Mouse (Mus musculus) heart, embryonic 11.5 days (tissue): ENCODE results near the gene Zranb3. TPM values are rescaled to one million over a fixed set of nuclear protein-coding genes. Genes with fewer than 3 reads are reported as not detected.

Experiments used
- ATAC-seq: fragments of 200-750 bp; cut with Nextera tagmentation; replicated peaks from 2 replicates; pipeline ENCODE4 v1.8.0; 2017; ENCODE audit warnings: moderate library complexity; ENCODE audit not compliant: insufficient number of reproducible peaks, low FRiP score, low TSS enrichment
- H3K27ac ChIP-seq: fragments of 300-500 bp; sonication (generic); 2 replicates; pipeline ENCODE4 v1.5.1; 2014; ENCODE audit warnings: mild to moderate bottlenecking, low read depth, low read length
- H3K27me3 ChIP-seq: fragments of 300-500 bp; sonication (generic); 2 replicates; pipeline ENCODE4 v1.6.1; 2014; ENCODE audit warnings: mild to moderate bottlenecking, low read length, mixed read lengths; ENCODE audit not compliant: control insufficient read depth, insufficient read depth
- H3K36me3 ChIP-seq: fragments of 300-500 bp; sonication (generic); 2 replicates; pipeline ENCODE4 v1.6.1; 2014; ENCODE audit warnings: mild to moderate bottlenecking, low read length, moderate library complexity, mixed read lengths; ENCODE audit not compliant: control insufficient read depth, insufficient read depth
- H3K4me1 ChIP-seq: fragments of 300-500 bp; sonication (generic); 2 replicates; pipeline ENCODE4 v1.6.1; 2014; ENCODE audit warnings: low read length; ENCODE audit not compliant: control insufficient read depth, insufficient read depth
- H3K4me2 ChIP-seq: fragments of 300-500 bp; sonication (generic); 2 replicates; pipeline ENCODE4 v1.6.1; 2014; ENCODE audit warnings: mild to moderate bottlenecking, moderate library complexity
- H3K4me3 ChIP-seq: fragments of 300-500 bp; sonication (generic); 2 replicates; pipeline ENCODE4 v1.5.1; 2014; ENCODE audit warnings: low read depth, low read length
- H3K9ac ChIP-seq: fragments of 300-500 bp; sonication (generic); 2 replicates; pipeline ENCODE4 v1.6.1; 2014; ENCODE audit warnings: mild to moderate bottlenecking, low read depth, low read length, moderate library complexity
- H3K9me3 ChIP-seq: fragments of 300-500 bp; sonication (generic); replicated peaks from 2 replicates; pipeline ENCODE4 v1.6.1; 2016; ENCODE audit warnings: low read length; ENCODE audit not compliant: control insufficient read depth
- WGBS: fragments of 180-500 bp; shearing (Covaris S2); extraction: QIAGEN DNeasy Blood & Tissue Kit; methylation state at CpG from one replicate; pipeline ENCODE4 v1.1.7; 2014; ENCODE audit not compliant: insufficient replicate concordance; 5-methylcytosine and 5-hydroxymethylcytosine counted together
- polyA plus RNA-seq: library from polyadenylated mRNA; unstranded; fragments of >200 nt; fragmentation: Nextera tagmentation; extraction: Ambion mirVana; gene quantifications from 2 replicates; pipeline ENCODE4 v1.2.1, GENCODE M21; 2014

The Zranb3 gene
- polyA plus RNA-seq, 1 experiment from 2014 or later, result 8.2 TPM

DNA sequence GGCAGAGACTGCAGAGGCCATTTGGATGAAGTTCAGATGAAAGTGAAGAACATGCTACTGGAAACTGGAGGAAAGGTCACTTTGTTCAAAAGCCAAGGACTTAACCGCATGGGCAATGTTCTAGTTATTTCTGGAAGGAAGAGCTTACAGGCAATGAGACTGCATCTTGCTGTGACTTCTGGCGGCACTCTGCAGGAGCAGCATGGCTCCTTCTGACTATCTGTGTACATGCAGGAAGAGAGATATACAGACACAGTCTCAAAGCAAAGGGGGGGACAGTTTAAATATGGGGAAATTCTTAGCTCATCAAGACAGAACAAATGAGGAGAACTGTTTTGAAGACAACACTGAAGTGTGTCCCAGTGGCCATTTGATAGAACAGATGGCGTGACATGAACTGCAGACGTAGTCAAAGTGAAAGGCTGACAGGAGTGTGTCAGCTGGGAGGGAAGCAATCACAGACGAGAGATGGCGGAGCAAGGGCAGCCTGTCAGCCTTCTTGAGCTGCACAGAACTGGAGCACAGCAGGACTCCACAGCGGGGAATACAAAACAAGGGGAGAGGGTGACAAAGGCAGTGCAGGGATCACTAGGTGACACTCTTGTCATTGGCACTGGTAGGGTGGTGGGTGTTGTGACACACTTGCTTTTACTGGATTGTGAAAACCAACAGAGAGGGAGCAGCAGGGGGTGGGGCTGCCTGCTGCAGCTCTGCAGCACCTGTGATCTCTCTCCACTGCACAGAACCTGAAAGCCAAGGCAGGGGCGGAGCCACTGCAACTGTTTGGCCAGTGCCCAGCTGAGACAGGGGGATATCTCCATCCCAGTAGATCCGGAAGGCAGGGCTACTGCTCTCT lies 112.7 kb downstream of the Zranb3 start:
- no peaks in the 10 kb centered on the region for H3K27me3 ChIP-seq
- H3K4me3 ChIP-seq, result no peak overlapping the region
- H3K9me3 ChIP-seq, result no peaks in the 10 kb centered on the region
- H3K27ac ChIP-seq, result peak overlapping the region; percentile 51
- peak; percentile 39; the same call in 1 of the 2 replicates for ATAC-seq
- no peaks in the 10 kb centered on the region for H3K4me1 ChIP-seq
- peak overlapping the region; percentile 40 for H3K4me2 ChIP-seq
- no peaks in the 10 kb centered on the region for H3K36me3 ChIP-seq
- H3K9ac ChIP-seq, result no peak overlapping the region
- WGBS, result 46% methylated on average over 9 of the region's 9 CpGs

DNA sequence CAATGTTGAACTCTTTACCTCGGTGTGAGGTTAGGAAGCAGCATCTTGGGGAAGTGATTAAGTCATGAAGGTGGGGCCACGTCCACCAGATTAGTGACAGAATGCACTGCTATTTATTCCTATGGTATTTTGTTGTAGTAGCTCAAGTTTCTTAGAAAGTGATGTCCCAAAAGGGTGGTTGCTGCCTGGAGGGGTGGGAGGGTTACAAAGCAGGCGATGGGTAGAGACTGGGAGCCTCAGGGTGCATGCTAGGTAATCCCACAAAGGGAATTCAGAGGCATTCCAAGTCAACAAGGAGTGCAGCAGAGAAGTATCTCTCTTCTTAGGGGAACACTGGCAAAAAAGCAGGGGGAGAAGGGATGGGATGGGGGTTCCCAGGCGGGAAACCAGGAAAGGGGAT lies 113.5 kb downstream of the Zranb3 start:
- Histone ChIP-seq H3K27ac (no peak overlapping the region), H3K4me2 (no peak overlapping the region), H3K9ac (no peak overlapping the region), H3K4me3 (no peak overlapping the region), H3K9me3 (no peaks in the 10 kb centered on the region), H3K27me3 (no peaks in the 10 kb centered on the region), H3K4me1 (no peaks in the 10 kb centered on the region), H3K36me3 (no peaks in the 10 kb centered on the region)
- no peak for ATAC-seq
- 80% methylated on average over 4 of the region's 4 CpGs for WGBS

DNA sequence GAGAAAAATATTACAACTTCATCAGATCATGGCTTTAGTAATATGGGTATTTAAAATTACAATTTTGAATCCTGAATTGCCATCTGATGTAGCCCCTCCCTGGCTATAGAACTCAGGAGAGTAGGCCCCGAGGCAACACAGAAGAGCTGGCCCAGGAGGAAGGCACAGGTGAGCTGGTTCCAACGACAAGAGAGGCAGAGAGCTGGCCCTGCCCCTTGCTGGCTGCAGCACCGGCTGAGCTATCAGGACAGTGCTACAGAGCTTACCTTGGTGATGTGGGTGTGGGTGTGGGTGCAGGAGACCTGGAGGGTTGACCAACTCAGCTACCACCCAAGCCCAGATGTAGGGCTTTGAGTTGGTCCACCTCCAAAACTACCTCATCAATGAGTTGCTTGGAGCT lies 114.6 kb downstream of the Zranb3 start:
- no peaks in the 10 kb centered on the region for H3K27me3 ChIP-seq
- ATAC-seq, result no peak
- H3K36me3 ChIP-seq, result no peaks in the 10 kb centered on the region
- no peak overlapping the region for H3K27ac ChIP-seq
- no peak overlapping the region for H3K4me3 ChIP-seq
- H3K4me2 ChIP-seq, result no peak overlapping the region
- H3K4me1 ChIP-seq, result no peaks in the 10 kb centered on the region
- H3K9me3 ChIP-seq, result no peaks in the 10 kb centered on the region
- WGBS, result 77% methylated on average over 3 of the region's 3 CpGs
- H3K9ac ChIP-seq, result no peak overlapping the region

DNA sequence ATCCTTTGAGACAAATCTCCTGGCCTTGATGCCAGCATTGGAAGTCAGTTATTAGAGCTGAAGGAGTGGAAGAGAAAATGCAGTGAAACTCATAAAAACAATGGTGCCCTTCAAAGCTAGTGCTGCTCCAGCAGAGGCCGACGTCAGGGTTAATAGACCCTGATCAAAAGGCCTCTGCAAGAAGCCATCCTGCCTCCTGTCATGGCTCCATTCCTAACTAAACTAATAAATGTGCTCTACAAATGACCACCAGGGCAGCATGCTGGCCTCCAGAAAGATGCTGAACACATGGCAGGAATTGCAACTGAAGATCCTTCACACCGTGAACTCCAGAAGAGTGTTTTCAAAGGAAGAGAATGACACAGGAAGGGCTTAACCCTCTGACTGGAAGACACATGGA lies 117.5 kb downstream of the Zranb3 start:
- no peak for ATAC-seq
- H3K27me3 ChIP-seq, result no peaks in the 10 kb centered on the region
- H3K27ac ChIP-seq, result no peak overlapping the region
- no peak overlapping the region for H3K9ac ChIP-seq
- WGBS, result 65% methylated on average over 3 of the region's 3 CpGs
- H3K4me3 ChIP-seq, result no peak overlapping the region
- no peaks in the 10 kb centered on the region for H3K4me1 ChIP-seq
- no peaks in the 10 kb centered on the region for H3K9me3 ChIP-seq
- H3K4me2 ChIP-seq, result no peak overlapping the region
- H3K36me3 ChIP-seq, result no peaks in the 10 kb centered on the region

DNA sequence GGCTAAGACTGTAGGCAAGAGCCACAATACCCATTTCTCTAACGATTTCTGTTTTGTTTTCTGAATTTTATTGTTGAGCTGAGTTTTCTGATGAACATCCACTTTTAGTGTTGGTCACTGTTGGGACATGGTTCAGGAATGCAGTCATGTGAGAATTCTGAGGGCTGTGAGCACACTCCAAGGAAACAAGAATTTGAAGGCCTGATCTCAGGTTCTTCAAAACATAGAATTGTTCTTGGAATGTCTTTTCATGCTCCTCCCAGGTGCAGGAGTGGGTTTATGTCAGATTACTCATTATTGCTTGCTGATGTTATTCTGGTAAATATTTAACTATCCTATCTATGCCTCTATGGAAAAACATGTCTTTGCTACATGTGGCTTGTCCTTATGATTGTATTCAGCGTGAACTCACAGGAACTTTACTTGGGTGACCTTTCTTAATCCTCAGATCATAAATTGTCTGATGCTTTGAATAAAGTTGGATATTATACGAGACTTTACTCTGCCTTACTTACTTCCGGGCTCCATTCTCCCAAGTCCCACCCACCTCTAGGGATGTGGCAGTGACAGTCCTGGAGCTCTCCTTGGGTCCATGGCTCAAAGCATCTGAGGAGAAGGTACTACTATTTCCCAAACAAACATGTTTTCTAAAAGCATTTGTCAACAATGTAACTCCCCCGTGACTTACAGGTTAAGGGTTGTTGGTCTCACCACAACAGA lies 119.4 kb downstream of the Zranb3 start:
- Histone ChIP-seq H3K9ac (no peak overlapping the region), H3K27me3 (no peaks in the 10 kb centered on the region), H3K36me3 (no peaks in the 10 kb centered on the region), H3K4me2 (no peak overlapping the region), H3K9me3 (no peaks in the 10 kb centered on the region), H3K4me3 (no peak overlapping the region), H3K27ac (no peak overlapping the region), H3K4me1 (no peaks in the 10 kb centered on the region)
- 86% methylated on average over 5 of the region's 5 CpGs for WGBS
- ATAC-seq, result no peak

DNA sequence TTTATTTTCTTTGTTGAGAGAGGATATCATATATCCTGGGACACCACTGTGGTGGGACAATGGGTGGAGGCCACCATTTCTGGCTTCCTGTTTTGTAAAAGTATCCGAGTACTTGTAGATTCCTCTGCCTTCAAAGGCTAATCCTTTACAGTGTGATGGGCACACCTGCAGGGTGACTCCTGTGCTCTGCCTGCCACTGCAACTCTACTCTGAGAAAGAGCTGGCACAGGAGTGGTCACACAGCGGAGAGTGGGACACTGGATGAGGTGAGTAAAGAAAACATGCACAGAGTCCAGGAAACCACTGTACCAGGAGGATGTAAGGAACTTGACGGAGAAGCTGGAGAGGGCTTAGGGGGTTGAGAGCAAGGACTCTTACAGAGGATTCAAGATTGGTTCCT lies 120.6 kb downstream of the Zranb3 start:
- no peak for ATAC-seq
- no peaks in the 10 kb centered on the region for H3K9me3 ChIP-seq
- H3K4me3 ChIP-seq, result no peak overlapping the region
- H3K36me3 ChIP-seq, result no peaks in the 10 kb centered on the region
- WGBS, result 66% methylated on average over 3 of the region's 3 CpGs
- no peaks in the 10 kb centered on the region for H3K27me3 ChIP-seq
- no peak overlapping the region for H3K9ac ChIP-seq
- H3K4me2 ChIP-seq, result no peak overlapping the region
- H3K27ac ChIP-seq, result no peak overlapping the region
- H3K4me1 ChIP-seq, result no peaks in the 10 kb centered on the region

DNA sequence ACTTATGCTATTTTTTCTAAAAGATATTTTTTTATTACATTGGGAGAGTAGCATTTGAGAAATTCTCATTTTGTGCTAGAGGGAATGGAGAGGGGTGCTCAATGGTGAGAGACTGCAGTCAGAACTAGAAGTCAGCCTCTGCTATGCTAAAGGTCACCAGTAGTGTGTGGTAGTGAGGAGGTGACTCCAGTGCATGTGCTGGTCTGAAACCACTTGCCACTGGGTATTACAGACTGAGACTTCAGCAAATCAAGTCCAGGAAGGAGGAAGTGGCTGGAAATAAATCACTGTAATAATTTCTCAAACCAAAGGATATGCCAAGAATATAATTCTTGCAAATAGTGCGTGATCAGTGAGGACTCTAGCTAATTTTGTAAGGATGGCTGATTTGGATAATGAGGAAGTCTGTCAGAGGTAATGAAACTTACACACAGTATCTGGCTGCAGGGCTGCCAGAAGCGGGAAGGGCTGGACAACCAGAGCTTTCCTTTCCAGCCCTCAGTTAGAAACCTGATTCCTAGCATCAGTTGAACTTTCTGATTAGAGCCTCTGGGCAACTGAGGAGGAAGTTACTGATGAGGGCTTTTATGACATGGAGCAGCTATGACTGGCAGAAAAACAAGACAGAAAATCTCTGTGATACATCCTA lies 121.8 kb downstream of the Zranb3 start:
- Histone ChIP-seq H3K27me3 (no peaks in the 10 kb centered on the region), H3K4me2 (no peak overlapping the region), H3K9me3 (no peaks in the 10 kb centered on the region), H3K4me1 (no peaks in the 10 kb centered on the region), H3K36me3 (0 out of 2 replicates have a peak, but pooled peaks cover 2% of the 10 kb centered on the region), H3K4me3 (no peak overlapping the region), H3K9ac (no peak overlapping the region), H3K27ac (no peak overlapping the region)
- 73% methylated on average over 2 of the region's 2 CpGs for WGBS
- ATAC-seq, result no peak

DNA sequence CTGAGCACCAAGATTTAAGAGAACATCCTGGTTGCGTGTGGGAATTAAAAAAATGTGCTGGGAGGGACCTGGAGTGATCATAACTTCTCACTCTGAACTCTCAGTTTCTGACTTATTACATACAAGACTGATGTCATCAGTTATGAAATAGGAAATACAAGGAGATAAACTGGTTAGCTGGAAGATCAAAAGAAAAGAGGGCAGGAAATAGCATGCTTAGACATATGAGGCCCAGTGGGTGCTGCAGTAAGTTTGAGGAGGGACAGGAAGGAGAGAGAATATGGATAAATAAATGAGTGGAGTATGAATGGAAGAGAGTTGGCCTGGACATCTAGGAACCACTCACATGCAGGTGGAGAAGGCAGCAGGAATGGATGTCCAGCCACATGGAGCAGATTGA lies 124.7 kb downstream of the Zranb3 start:
- no peak for ATAC-seq
- H3K4me3 ChIP-seq, result no peak overlapping the region
- no peaks in the 10 kb centered on the region for H3K9me3 ChIP-seq
- H3K9ac ChIP-seq, result no peak overlapping the region
- 100% methylated on average over 1 of the region's 1 CpGs for WGBS
- 0 out of 2 replicates have a peak, but pooled peaks cover 3% of the 10 kb centered on the region for H3K36me3 ChIP-seq
- no peaks in the 10 kb centered on the region for H3K27me3 ChIP-seq
- no peak overlapping the region for H3K4me2 ChIP-seq
- H3K27ac ChIP-seq, result no peak overlapping the region
- no peaks in the 10 kb centered on the region for H3K4me1 ChIP-seq
